Mouse (Mus musculus) E14TG2a.4 (cell line): ENCODE measurements at regions not wholly inside any gene's neighbourhood (a gene's known extent, or its start where the extent isn't known, plus 50 kb on each side); places are given as distances from the start of the nearest gene placed in this dataset.

ENCODE experiments used
- CTCF ChIP-seq: conservative IDR thresholded peaks from 2 replicates; pipeline ENCODE4 v1.5.1; 2014; ENCODE audit warnings: low read length
- NANOG ChIP-seq: IDR thresholded peaks from 2 replicates; pipeline ENCODE4 v1.6.1; 2014; ENCODE audit warnings: borderline replicate concordance, low read length, mixed read lengths
- POU5F1 ChIP-seq: IDR thresholded peaks from 2 replicates; pipeline ENCODE4 v1.6.1; 2014; ENCODE audit warnings: low read length, borderline replicate concordance

DNA sequence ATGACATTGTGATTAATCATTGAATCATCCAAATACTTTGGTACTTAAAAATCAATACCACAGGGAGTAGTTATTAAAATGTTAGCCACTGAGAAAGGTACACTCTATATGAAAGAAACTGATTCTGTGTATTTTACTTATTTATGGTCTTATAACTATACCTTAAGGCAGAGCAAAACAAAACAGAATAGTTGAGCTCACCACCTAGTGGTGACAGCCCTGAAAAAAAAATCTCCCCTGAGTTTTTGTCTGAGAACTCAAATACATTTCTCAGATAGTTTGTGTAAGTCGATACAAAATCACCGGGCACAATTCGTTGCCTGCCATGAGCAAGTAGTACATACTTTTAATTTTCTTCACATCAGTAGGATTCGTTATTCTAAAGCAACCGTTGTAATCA lies 156.7 kb upstream of the Ccdc54 start:
- no peak for TF ChIP-seq CTCF
- TF ChIP-seq POU5F1, result no peak
- no peak for TF ChIP-seq NANOG
